Mouse (Mus musculus) lung, postnatal 0 days (tissue): ENCODE results near the gene Map2k5.

Experiments
- CTCF ChIP-seq: IDR thresholded peaks from 2 replicates; pipeline ENCODE4 v1.5.1; 2016; ENCODE audit warnings: antibody characterized with exemption, mild to moderate bottlenecking
- EP300 ChIP-seq: IDR thresholded peaks from 2 replicates; pipeline ENCODE4 v1.6.1; 2016; ENCODE audit warnings: antibody characterized with exemption, mild to moderate bottlenecking, control low read depth

GRCm38 (mm10) chr9:63294846-63295245 lies 82.9 kb downstream of the Map2k5 start:
- TF ChIP-seq CTCF (peak; percentile 25; the same call in 1 of the 2 replicates), EP300 (no peak)
